Mouse (Mus musculus) heart, postnatal 14 days (tissue): ENCODE results near the gene Gm10188. TPM values are rescaled to one million over a fixed set of nuclear protein-coding genes. Genes with fewer than 3 reads are reported as not detected.

ENCODE experiments used
- DNase-seq, 2 experiments: peaks; one replicate each; pipeline ENCODE4 v3.0.0; 2021 to 2022
- intact Hi-C: fragments of 180-260 bp; cut with DNase I; formaldehyde crosslinking; loops from one replicate; pipeline ENCODE4 v1.15.1; 2025
- total RNA-seq, 2 experiments: library from RNA; stranded (reverse); gene quantifications; 2 replicates each; pipeline ENCODE4 v1.2.3; 2021

Gene Gm10188
- total RNA-seq, 2 experiments from 2014 or later = not detected

GRCm38 (mm10) chr1:132231470-132232274 lies 2.1 kb upstream of the Gm10188 start:
- intact Hi-C loops = no loop called here
- DNase-seq = no peak

GRCm38 (mm10) chr1:132226297-132227080 lies 3.1 kb downstream of the Gm10188 start:
- intact Hi-C loops = no loop called here
- no peak for DNase-seq

- intact Hi-C loops = no loop called here
- DNase-seq = no peak
Observed at GRCm38 (mm10) chr1:132222166-132222565, 7.4 kb downstream of the Gm10188 start.

DNA sequence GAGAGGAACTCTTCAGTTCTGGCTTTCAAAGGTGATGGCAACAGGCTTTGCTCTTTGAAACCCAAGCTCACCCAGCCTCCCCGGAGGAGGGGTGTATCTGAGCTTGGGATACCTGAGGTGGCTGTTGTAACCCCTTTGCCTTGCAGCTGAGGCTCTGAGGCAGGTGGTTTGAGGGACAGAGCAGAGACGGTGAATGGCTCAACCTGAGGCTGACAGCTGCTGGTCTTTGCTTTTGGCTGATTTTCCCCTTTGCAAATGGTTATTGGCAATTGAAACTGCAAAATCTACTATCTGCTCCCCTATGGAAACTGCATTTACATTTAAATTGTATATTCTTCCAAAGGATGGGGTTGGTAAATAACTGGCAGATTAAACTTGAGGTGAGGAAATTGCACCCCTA lies 7.9 kb downstream of the Gm10188 start:
- intact Hi-C loops = no loop called here
- DNase-seq = no peak

DNA sequence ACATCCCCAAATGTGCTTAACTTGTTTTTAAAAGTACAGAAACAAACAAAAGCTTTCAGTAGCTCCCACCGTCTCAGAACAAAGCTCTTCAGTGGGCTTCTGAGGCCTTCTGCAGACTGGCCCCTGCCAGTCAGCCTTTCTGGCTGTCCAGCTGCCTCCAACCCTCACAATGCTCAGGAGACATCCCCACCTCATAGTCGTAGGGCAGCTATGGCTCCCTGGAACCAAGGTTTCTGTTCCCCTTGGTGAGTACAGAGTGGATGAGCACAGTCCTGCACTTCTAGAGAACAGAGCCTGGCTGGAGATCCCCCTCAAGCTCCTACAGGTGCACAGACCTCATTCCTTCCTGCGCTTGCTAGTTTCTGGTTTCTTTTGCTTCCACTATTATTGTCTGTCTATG lies 13.3 kb downstream of the Gm10188 start:
- intact Hi-C loops = no loop called here
- no peak for DNase-seq

- intact Hi-C loops = loop anchor here (5.0 kb wide), 1 partner anchor 89 kb away; no protein-coding TSS in a partner anchor
- DNase-seq = no peak
Observed at GRCm38 (mm10) chr1:132213076-132213475, 16.5 kb downstream of the Gm10188 start.

- intact Hi-C loops = loop anchor here (5.0 kb wide), 1 partner anchor 90 kb away; no protein-coding TSS in a partner anchor
- DNase-seq = peak; percentile 59 to 72
Observed at GRCm38 (mm10) chr1:132212218-132212617, 17.3 kb downstream of the Gm10188 start.

- intact Hi-C loops = loop anchor here (5.0 kb wide), 1 partner anchor 91 kb away; no protein-coding TSS in a partner anchor
Observed at GRCm38 (mm10) chr1:132211672-132212071, 17.9 kb downstream of the Gm10188 start.

GRCm38 (mm10) chr1:132210922-132211321 lies 18.6 kb downstream of the Gm10188 start:
- DNase-seq = peak in 1 of 2 experiments; percentile 44
- intact Hi-C loops = loop anchor here (5.0 kb wide), 1 partner anchor 91 kb away; no protein-coding TSS in a partner anchor

More at GRCm38 (mm10) chr1:132211672-132212071, 17.9 kb downstream of the Gm10188 start:
- DNase-seq = no peak

DNA sequence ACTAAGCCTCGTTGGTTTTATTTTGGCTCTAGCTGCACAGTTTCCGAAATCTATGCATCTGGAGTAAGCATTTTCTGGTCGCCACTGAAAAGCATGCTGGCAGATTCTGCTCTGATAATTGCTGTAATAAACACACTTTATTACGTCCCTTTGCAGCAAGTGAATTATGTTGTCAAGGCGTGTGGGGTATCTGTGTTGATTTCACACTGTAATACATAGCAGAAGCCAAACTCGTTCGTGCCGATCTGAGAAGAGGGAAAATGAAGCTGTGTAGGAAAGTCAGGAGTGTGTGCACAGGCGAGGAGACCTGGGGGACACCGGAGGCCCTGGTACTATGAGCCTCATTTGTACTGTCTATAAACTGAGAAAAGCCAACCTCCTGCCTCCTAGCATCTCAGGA lies 20.2 kb downstream of the Gm10188 start:
- DNase-seq = no peak
- intact Hi-C loops = loop anchor here (5.0 kb wide), 1 partner anchor 42 kb away; no protein-coding TSS in a partner anchor

GRCm38 (mm10) chr1:132208154-132208553 lies 21.4 kb downstream of the Gm10188 start:
- intact Hi-C loops = loop anchor here (5.0 kb wide), 1 partner anchor 41 kb away; no protein-coding TSS in a partner anchor
- DNase-seq = peak in 1 of 2 experiments; percentile 35

GRCm38 (mm10) chr1:132206828-132207227 lies 22.7 kb downstream of the Gm10188 start:
- DNase-seq = no peak
- intact Hi-C loops = loop anchor here (5.0 kb wide), 1 partner anchor 40 kb away; no protein-coding TSS in a partner anchor

- no peak for DNase-seq
- intact Hi-C loops = loop anchor here (5.0 kb wide), 1 partner anchor 39 kb away; no protein-coding TSS in a partner anchor
Observed at GRCm38 (mm10) chr1:132205958-132206357, 23.6 kb downstream of the Gm10188 start.

- intact Hi-C loops = no loop called here
- no peak for DNase-seq
Observed at GRCm38 (mm10) chr1:132202771-132203170, 26.8 kb downstream of the Gm10188 start.

GRCm38 (mm10) chr1:132201936-132202335 lies 27.6 kb downstream of the Gm10188 start:
- no peak for DNase-seq
- intact Hi-C loops = no loop called here

- DNase-seq = no peak
- intact Hi-C loops = no loop called here
Observed at GRCm38 (mm10) chr1:132201511-132201860, 28.1 kb downstream of the Gm10188 start.

DNA sequence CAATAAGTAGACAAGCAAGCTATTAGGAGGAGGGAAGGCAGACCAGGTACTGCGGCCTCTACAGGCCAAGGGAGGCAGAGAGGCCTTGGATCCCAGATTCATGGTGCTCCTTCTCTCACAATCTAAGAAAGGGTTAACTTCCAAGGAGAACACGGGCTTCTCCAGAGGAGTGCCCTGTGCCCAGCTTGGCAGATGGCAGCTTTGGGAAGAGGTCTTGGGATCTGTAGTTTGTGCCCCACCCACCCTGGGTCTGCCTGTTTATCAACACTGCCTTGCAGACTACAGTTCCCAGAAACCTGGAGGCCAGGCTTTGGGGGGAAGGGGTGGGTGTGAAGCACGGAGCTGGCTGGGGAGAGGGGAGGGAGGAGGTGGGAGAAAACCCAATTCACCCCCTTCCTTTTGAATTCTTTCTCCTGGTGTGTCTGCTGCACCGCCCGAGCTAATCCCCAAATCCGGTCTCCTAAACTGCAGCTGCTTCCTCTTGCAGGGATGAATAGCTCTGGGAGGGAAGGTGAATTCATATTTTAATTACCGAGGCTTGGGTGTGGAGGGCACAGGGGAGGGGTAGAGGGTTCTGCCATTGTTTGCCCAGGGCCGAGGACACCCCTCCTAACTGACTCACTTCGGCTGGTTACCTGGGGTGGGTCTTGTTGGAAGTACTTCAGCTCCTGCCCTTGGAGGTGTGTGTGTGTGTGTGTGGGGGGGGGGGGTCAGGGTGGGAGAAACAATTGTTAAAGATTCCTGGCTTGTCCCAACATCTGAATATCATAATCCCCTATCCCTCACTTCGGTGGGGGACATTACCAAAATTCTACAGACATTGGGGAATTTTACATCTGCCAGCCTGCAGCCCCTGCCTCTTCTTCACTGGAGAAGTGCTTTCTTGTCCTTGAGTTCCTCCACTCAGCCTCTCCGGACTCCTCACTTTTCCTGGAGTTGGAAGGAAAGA lies 28.7 kb downstream of the Gm10188 start:
- no peak for DNase-seq
- intact Hi-C loops = no loop called here

DNA sequence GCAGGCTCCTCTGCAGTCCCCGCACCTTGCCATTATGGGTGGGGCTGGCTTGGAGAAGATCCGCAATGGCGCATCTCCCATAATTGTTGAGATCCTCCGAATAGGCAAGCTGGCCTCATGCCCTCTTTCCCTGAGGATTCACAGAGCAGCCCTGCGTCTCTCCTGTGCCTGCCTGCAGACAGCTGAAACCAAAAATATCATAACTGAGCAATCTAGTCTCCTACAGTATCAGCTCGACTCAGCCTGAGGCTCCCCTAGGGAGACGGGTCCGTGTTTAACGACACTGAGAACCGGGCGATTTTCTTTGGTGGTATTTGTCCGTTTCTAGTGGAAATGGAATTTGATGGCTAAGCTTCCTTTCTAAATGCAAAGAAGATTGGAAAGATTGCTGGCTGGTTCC lies 29.6 kb downstream of the Gm10188 start:
- intact Hi-C loops = no loop called here
- no peak for DNase-seq

GRCm38 (mm10) chr1:132199244-132199643 lies 30.3 kb downstream of the Gm10188 start:
- no peak for DNase-seq
- intact Hi-C loops = no loop called here
